Mouse (Mus musculus) MEL (cell line): ENCODE data around the gene Dlg2. TPM values are rescaled to one million over a fixed set of nuclear protein-coding genes. Genes with fewer than 3 reads are reported as not detected.

Source experiments
- DNase-seq: peaks from one replicate; pipeline ENCODE4 v3.0.0; 2011; ENCODE audit warnings: low read depth, low spot score
- H3K27ac ChIP-seq: 2 replicates; pipeline ENCODE4 v1.5.1; 2012; ENCODE audit warnings: low read depth, mild to moderate bottlenecking, control low read depth, low read length, moderate library complexity; ENCODE audit not compliant: control insufficient read depth
- H3K27me3 ChIP-seq, 2 experiments: fragments of 150-350 bp in 1 of 2; sonication (generic) in 1 of 2; 2 replicates each; pipeline ENCODE4 v1.6.1; 2012; ENCODE audit warnings: low read length in 2 of 2, mild to moderate bottlenecking in 2 of 2, improper control_type of control experiment in 1 of 2, moderate library complexity in 1 of 2; ENCODE audit not compliant: insufficient read depth in 2 of 2, control insufficient read depth in 1 of 2
- H3K36me3 ChIP-seq, 2 experiments: 2 replicates each; pipeline ENCODE4 v1.6.1; 2012 to 2014; ENCODE audit warnings: low read length in 2 of 2, improper control_type of control experiment in 1 of 2, inconsistent platforms in 1 of 2, mild to moderate bottlenecking in 1 of 2; ENCODE audit not compliant: insufficient read depth in 2 of 2, control insufficient read depth in 1 of 2
- H3K4me1 ChIP-seq, 2 experiments: fragments of 150-350 bp in 1 of 2; sonication (generic) in 1 of 2; 2 replicates each; pipeline ENCODE4 v1.6.1; 2012; ENCODE audit warnings: low read length in 2 of 2, improper control_type of control experiment in 1 of 2, mild to moderate bottlenecking in 1 of 2; ENCODE audit not compliant: insufficient read depth in 2 of 2, control insufficient read depth in 1 of 2
- H3K4me3 ChIP-seq, 2 experiments: fragments of 150-350 bp in 1 of 2; sonication (generic) in 1 of 2; 2 replicates each; pipeline ENCODE4 v1.5.1; 2012; ENCODE audit warnings: low read depth in 2 of 2, low read length in 2 of 2, mild to moderate bottlenecking in 2 of 2, moderate library complexity in 2 of 2, control low read depth in 1 of 2, improper control_type of control experiment in 1 of 2; ENCODE audit not compliant: control insufficient read depth in 1 of 2, insufficient read depth in 1 of 2
- H3K79me2 ChIP-seq: 2 replicates; pipeline ENCODE4 v1.6.1; 2012; ENCODE audit warnings: mild to moderate bottlenecking, low read length, moderate library complexity; ENCODE audit not compliant: control insufficient read depth, poor library complexity, insufficient read depth
- H3K9ac ChIP-seq: 2 replicates; pipeline ENCODE4 v1.6.1; 2012; ENCODE audit warnings: low read depth, mild to moderate bottlenecking, control low read depth, low read length, moderate library complexity; ENCODE audit not compliant: control insufficient read depth, poor library complexity, severe bottlenecking
- H3K9me3 ChIP-seq: fragments of 150-350 bp; sonication (generic); replicated peaks from 2 replicates; pipeline ENCODE4 v1.6.1; 2012; ENCODE audit warnings: mild to moderate bottlenecking, low read length, improper control_type of control experiment, moderate library complexity; ENCODE audit not compliant: insufficient read depth
- BHLHE40 ChIP-seq: IDR thresholded peaks from 2 replicates; pipeline ENCODE4 v1.6.1; 2012; ENCODE audit warnings: low read depth, mild to moderate bottlenecking, inconsistent platforms, low read length, improper control_type of control experiment, borderline replicate concordance
- CHD2 ChIP-seq: IDR thresholded peaks from 2 replicates; pipeline ENCODE4 v1.6.1; 2011; ENCODE audit warnings: low read length, improper control_type of control experiment
- ELF1 ChIP-seq: IDR thresholded peaks from 2 replicates; pipeline ENCODE4 v1.6.1; 2014; ENCODE audit warnings: low read depth, mild to moderate bottlenecking, inconsistent platforms, low read length, improper control_type of control experiment, moderate library complexity
- EP300 ChIP-seq, 2 experiments: IDR thresholded peaks; 2 replicates each; pipeline ENCODE4 v1.6.1; 2011; ENCODE audit warnings: improper control_type of control experiment in 2 of 2, low read length in 2 of 2, low read depth in 1 of 2, mild to moderate bottlenecking in 1 of 2
- JUND ChIP-seq: IDR thresholded peaks from 2 replicates; pipeline ENCODE4 v1.6.1; 2011; ENCODE audit warnings: low read depth, mild to moderate bottlenecking, improper control_type of control experiment, low read length
- KAT2A ChIP-seq: conservative IDR thresholded peaks from 2 replicates; pipeline ENCODE4 v1.6.1; 2012; ENCODE audit warnings: low read depth, low read length, improper control_type of control experiment, inconsistent platforms
- MAFK ChIP-seq: IDR thresholded peaks from 2 replicates; pipeline ENCODE4 v1.6.1; 2011; ENCODE audit warnings: low read depth, mild to moderate bottlenecking, low read length, improper control_type of control experiment, borderline replicate concordance
- MAX ChIP-seq: IDR thresholded peaks from 2 replicates; pipeline ENCODE4 v1.6.1; 2011; ENCODE audit warnings: low read length, improper control_type of control experiment
- MEF2A ChIP-seq: IDR thresholded peaks from 2 replicates; pipeline ENCODE4 v1.6.1; 2014; ENCODE audit warnings: low read depth, mild to moderate bottlenecking, inconsistent platforms, low read length, improper control_type of control experiment; ENCODE audit not compliant: poor library complexity, insufficient replicate concordance, severe bottlenecking; ENCODE audit errors: extremely low read depth
- MYB ChIP-seq: IDR thresholded peaks from 2 replicates; pipeline ENCODE4 v1.6.1; 2011; ENCODE audit warnings: mild to moderate bottlenecking, low read depth, low read length, improper control_type of control experiment
- NELFE ChIP-seq: IDR thresholded peaks from 2 replicates; pipeline ENCODE4 v1.6.1; 2011; ENCODE audit warnings: low read depth, low read length, improper control_type of control experiment
- NRF1 ChIP-seq: IDR thresholded peaks from 2 replicates; pipeline ENCODE4 v1.6.1; 2014; ENCODE audit warnings: low read depth, mild to moderate bottlenecking, inconsistent platforms, low read length, improper control_type of control experiment, moderate library complexity; ENCODE audit not compliant: poor library complexity, insufficient read depth, severe bottlenecking
- POLR2A ChIP-seq, 2 experiments: IDR thresholded peaks; 2 replicates each; pipeline ENCODE4 v1.6.1; 2011 to 2012; ENCODE audit warnings: low read length in 2 of 2, mild to moderate bottlenecking in 2 of 2, control low read depth in 1 of 2, improper control_type of control experiment in 1 of 2, low read depth in 1 of 2, moderate library complexity in 1 of 2; ENCODE audit not compliant: control insufficient read depth in 1 of 2, insufficient read depth in 1 of 2, poor library complexity in 1 of 2
- POLR2AphosphoS2 ChIP-seq: IDR thresholded peaks from 2 replicates; pipeline ENCODE4 v1.6.1; 2011; ENCODE audit warnings: low read length, improper control_type of control experiment
- TAL1 ChIP-seq: IDR thresholded peaks from 2 replicates; pipeline ENCODE4 v1.6.1; 2012; ENCODE audit warnings: mild to moderate bottlenecking, inconsistent platforms, low read length, moderate library complexity, mixed read lengths
- USF2 ChIP-seq, 2 experiments: IDR thresholded peaks; 2 replicates each; pipeline ENCODE4 v1.6.1; 2011 to 2012; ENCODE audit warnings: improper control_type of control experiment in 2 of 2, low read length in 2 of 2, borderline replicate concordance in 1 of 2, inconsistent platforms in 1 of 2, low read depth in 1 of 2, mild to moderate bottlenecking in 1 of 2; ENCODE audit not compliant: insufficient read depth in 1 of 2
- ZKSCAN1 ChIP-seq: IDR thresholded peaks from 2 replicates; pipeline ENCODE4 v1.6.1; 2012; ENCODE audit warnings: low read depth, mild to moderate bottlenecking, inconsistent platforms, low read length, improper control_type of control experiment, moderate library complexity
- ZMIZ1 ChIP-seq: IDR thresholded peaks from 2 replicates; pipeline ENCODE4 v1.6.1; 2012; ENCODE audit warnings: low read depth, mild to moderate bottlenecking, inconsistent platforms, low read length, improper control_type of control experiment, moderate library complexity
- ZNF384 ChIP-seq: IDR thresholded peaks from 2 replicates; pipeline ENCODE4 v1.6.1; 2012; ENCODE audit warnings: low read depth, mild to moderate bottlenecking, inconsistent platforms, low read length, improper control_type of control experiment
- polyA plus RNA-seq, 2 experiments: library from polyadenylated mRNA; stranded (reverse) in 1 of 2; unstranded in 1 of 2; fragments of >175 nt in 1 of 2; fragments of >200 nt in 1 of 2; gene quantifications; 2 replicates each; pipeline versions ENCODE4 v1.2.1 to v1.2.4; 2012; ENCODE audit warnings: low replicate concordance in 2 of 2, low read depth in 1 of 2; ENCODE audit not compliant: insufficient read length in 2 of 2, insufficient read depth in 1 of 2, missing spikeins in 1 of 2
- total RNA-seq: library from RNA; depleted of rRNA; stranded (reverse); fragments of 300-350 nt; gene quantifications from 2 replicates; pipeline ENCODE4 v1.2.3, GENCODE M21; 2012

The Dlg2 gene
- total and polyA plus RNA-seq, 3 experiments, result 0.04 TPM; not detected in 2

- no peaks in the 10 kb centered on the region for H3K9me3 ChIP-seq
- no peaks in the 10 kb centered on the region for H3K4me1 ChIP-seq
- no peaks in the 10 kb centered on the region for H3K27me3 ChIP-seq
- H3K4me3 ChIP-seq, result no peak overlapping the region
- no peak overlapping the region for H3K9ac ChIP-seq
- no peaks in the 10 kb centered on the region for H3K36me3 ChIP-seq
- no peak overlapping the region for H3K27ac ChIP-seq
- DNase-seq, result no peak
- TF ChIP-seq NELFE (no peak), POLR2AphosphoS2 (no peak), TAL1 (no peak), MAX (no peak)
- no peaks in the 10 kb centered on the region for H3K79me2 ChIP-seq
Observed at GRCm38 (mm10) chr7:92040785-92041411, 1564.4 kb downstream of the Dlg2 start.

- no peaks in the 10 kb centered on the region for H3K79me2 ChIP-seq
- no peak overlapping the region for H3K4me3 ChIP-seq
- no peaks in the 10 kb centered on the region for H3K9me3 ChIP-seq
- no peaks in the 10 kb centered on the region for H3K36me3 ChIP-seq
- no peak overlapping the region for H3K9ac ChIP-seq
- TF ChIP-seq BHLHE40, result no peak
- TF ChIP-seq NRF1, result no peak
- TF ChIP-seq CHD2, result no peak
- no peak for TF ChIP-seq USF2 (IDR thresholded peaks at IDR 0.05; ENCODE audit: borderline replicate concordance in 1 of 2, insufficient read depth in 1 of 2, low read depth in 1 of 2, low read length in 2 of 2)
- no peak for TF ChIP-seq JUND
- TF ChIP-seq ELF1, result no peak
- no peak for TF ChIP-seq POLR2A (IDR thresholded peaks at IDR 0.05; ENCODE audit: control insufficient read depth in 1 of 2, insufficient read depth in 1 of 2, low read depth in 1 of 2, low read length in 2 of 2, poor library complexity in 1 of 2)
- no peak for TF ChIP-seq MYB
- TF ChIP-seq EP300 (IDR thresholded peaks at IDR 0.05; ENCODE audit: low read depth in 1 of 2, low read length in 2 of 2), result no peak
- TF ChIP-seq MAFK, result no peak
- TF ChIP-seq MEF2A, result no peak
- TF ChIP-seq POLR2AphosphoS2, result no peak
- no peak for TF ChIP-seq ZMIZ1
- TF ChIP-seq ZKSCAN1, result no peak
- no peak for TF ChIP-seq NELFE
- no peak for TF ChIP-seq KAT2A
- no peak for TF ChIP-seq ZNF384
- H3K27ac ChIP-seq, result no peak overlapping the region
- H3K27me3 ChIP-seq, result no peaks in the 10 kb centered on the region
- H3K4me1 ChIP-seq, result no peaks in the 10 kb centered on the region
- no peak for DNase-seq
Observed at GRCm38 (mm10) chr7:92044966-92045365, 1568.5 kb downstream of the Dlg2 start.
